Mouse (Mus musculus) hindbrain, embryonic 14.5 days (tissue): Measurements from ENCODE around the gene Pkdcc. TPM values are rescaled to one million over a fixed set of nuclear protein-coding genes. Genes with fewer than 3 reads are reported as not detected.

Experiments
- ATAC-seq: fragments of 200-750 bp; cut with Nextera tagmentation; 2 replicates; pipeline ENCODE4 v1.8.0; 2017; ENCODE audit warnings: moderate number of reproducible peaks, mild to moderate bottlenecking, moderate TSS enrichment, moderate library complexity; ENCODE audit not compliant: low FRiP score
- DNase-seq: peaks from one replicate; pipeline ENCODE4 v3.0.0-alpha.2; 2015; ENCODE audit warnings: low spot score
- H3K27ac ChIP-seq: fragments of 300-500 bp; sonication (generic); 2 replicates; pipeline ENCODE4 v1.5.1; 2014; ENCODE audit warnings: mild to moderate bottlenecking, moderate library complexity
- H3K27me3 ChIP-seq: fragments of 300-500 bp; sonication (generic); 2 replicates; pipeline ENCODE4 v1.6.1; 2014; ENCODE audit warnings: mild to moderate bottlenecking, low read length, mixed read lengths; ENCODE audit not compliant: control insufficient read depth, insufficient read depth
- H3K36me3 ChIP-seq: fragments of 300-500 bp; sonication (generic); replicated peaks from 2 replicates; pipeline ENCODE4 v1.6.1; 2014; ENCODE audit not compliant: control insufficient read depth, insufficient read depth
- H3K4me1 ChIP-seq: fragments of 300-500 bp; sonication (generic); replicated peaks from 2 replicates; pipeline ENCODE4 v1.6.1; 2014; ENCODE audit warnings: antibody characterized with exemption, low read length, mixed read lengths; ENCODE audit not compliant: control insufficient read depth, insufficient read depth
- H3K4me2 ChIP-seq: fragments of 300-500 bp; sonication (generic); replicated peaks from 2 replicates; pipeline ENCODE4 v1.6.1; 2014; ENCODE audit warnings: mild to moderate bottlenecking, moderate library complexity
- H3K4me3 ChIP-seq: fragments of 300-500 bp; sonication (generic); replicated peaks from 2 replicates; pipeline ENCODE4 v1.5.1; 2014; ENCODE audit warnings: mild to moderate bottlenecking, low read length
- H3K9ac ChIP-seq: fragments of 300-500 bp; sonication (generic); 2 replicates; pipeline ENCODE4 v1.6.1; 2014
- H3K9me3 ChIP-seq: fragments of 300-500 bp; sonication (generic); 2 replicates; pipeline ENCODE4 v1.6.1; 2016; ENCODE audit warnings: low read length; ENCODE audit not compliant: control insufficient read depth
- WGBS: fragments of 180-500 bp; shearing (Covaris S2); extraction: QIAGEN DNeasy Blood & Tissue Kit; methylation state at CpG from one replicate; pipeline ENCODE4 v1.1.7; 2014; 5-methylcytosine and 5-hydroxymethylcytosine counted together
- polyA plus RNA-seq: library from polyadenylated mRNA; unstranded; fragments of >200 nt; fragmentation: Nextera tagmentation; extraction: Ambion mirVana; gene quantifications from 2 replicates; pipeline ENCODE4 v1.2.1, GENCODE M21; 2014

Gene Pkdcc
- polyA plus RNA-seq = 5.5 and 7.5 TPM in 2 replicates

GRCm38 (mm10) chr17:83214674-83215528, at the start of gene Pkdcc:
Gene Pkdcc (plus strand): TSS chr17:83215292.
- peak within 1 kb of the TSS; percentile 95 for H3K9ac ChIP-seq
- H3K9me3 ChIP-seq = no peaks in the 10 kb centered on the region
- peaks cover 55% of the 10 kb centered on the region for H3K4me1 ChIP-seq
- 2% methylated on average over 40 of the region's 105 CpGs for WGBS
- H3K4me2 ChIP-seq = peak within 1 kb of the TSS; percentile 94
- ATAC-seq = peak; percentile 86
- H3K4me3 ChIP-seq = peak within 1 kb of the TSS; percentile 82
- peak within 1 kb of the TSS; percentile 88 for H3K27ac ChIP-seq
- peak; percentile 73 for DNase-seq
- H3K27me3 ChIP-seq = no peaks in the 10 kb centered on the region
- no peaks in the 10 kb centered on the region for H3K36me3 ChIP-seq

GRCm38 (mm10) chr17:83166195-83166594, 48.9 kb upstream of the Pkdcc start:
- H3K36me3 ChIP-seq = no peaks in the 10 kb centered on the region
- no peak overlapping the region for H3K27ac ChIP-seq
- H3K9me3 ChIP-seq = 0 out of 2 replicates have a peak, but pooled peaks cover 1% of the 10 kb centered on the region
- H3K4me3 ChIP-seq = no peak overlapping the region
- DNase-seq (no peak), ATAC-seq (no peak)
- peaks cover 9% of the 10 kb centered on the region; the same call in 1 of the 2 replicates for H3K4me1 ChIP-seq
- no peaks in the 10 kb centered on the region for H3K27me3 ChIP-seq
- whole genome bisulfite sequencing = 71% methylated on average over 5 of the region's 5 CpGs
- no peak overlapping the region for H3K4me2 ChIP-seq
- no peak overlapping the region for H3K9ac ChIP-seq

GRCm38 (mm10) chr17:83176146-83176545, 38.9 kb upstream of the Pkdcc start:
- no peak overlapping the region for H3K4me3 ChIP-seq
- H3K4me1 ChIP-seq = peaks cover 11% of the 10 kb centered on the region; the same call in 1 of the 2 replicates
- H3K4me2 ChIP-seq = no peak overlapping the region
- ATAC-seq (no peak), DNase-seq (no peak)
- no peaks in the 10 kb centered on the region for H3K27me3 ChIP-seq
- H3K9me3 ChIP-seq = 0 out of 2 replicates have a peak, but pooled peaks cover 12% of the 10 kb centered on the region
- H3K9ac ChIP-seq = no peak overlapping the region
- 95% methylated on average over 4 of the region's 4 CpGs for WGBS
- no peaks in the 10 kb centered on the region for H3K36me3 ChIP-seq
- no peak overlapping the region for H3K27ac ChIP-seq

- 47% methylated on average over 9 of the region's 9 CpGs for WGBS
- Histone ChIP-seq H3K36me3 (no peaks in the 10 kb centered on the region), H3K4me1 (peaks cover 11% of the 10 kb centered on the region; the same call in 1 of the 2 replicates), H3K27ac (no peak overlapping the region), H3K4me2 (no peak overlapping the region), H3K9me3 (no peaks in the 10 kb centered on the region), H3K27me3 (no peaks in the 10 kb centered on the region), H3K4me3 (no peak overlapping the region), H3K9ac (no peak overlapping the region)
- no peak for DNase-seq
- ATAC-seq = no peak
Measured at GRCm38 (mm10) chr17:83178483-83179150, 36.5 kb upstream of the Pkdcc start.

- no peaks in the 10 kb centered on the region for H3K36me3 ChIP-seq
- no peaks in the 10 kb centered on the region for H3K27me3 ChIP-seq
- DNase-seq = no peak
- no peak overlapping the region for H3K4me2 ChIP-seq
- H3K4me1 ChIP-seq = peaks cover 11% of the 10 kb centered on the region; the same call in 1 of the 2 replicates
- ATAC-seq = no peak
- H3K9ac ChIP-seq = no peak overlapping the region
- no peak overlapping the region for H3K27ac ChIP-seq
- H3K4me3 ChIP-seq = no peak overlapping the region
- no peaks in the 10 kb centered on the region for H3K9me3 ChIP-seq
- 35% methylated on average over 6 of the region's 6 CpGs for WGBS
Measured at GRCm38 (mm10) chr17:83179151-83179531, 36.0 kb upstream of the Pkdcc start.

GRCm38 (mm10) chr17:83179569-83179968, 35.5 kb upstream of the Pkdcc start:
- Histone ChIP-seq H3K4me1 (peaks cover 11% of the 10 kb centered on the region; the same call in 1 of the 2 replicates), H3K4me3 (no peak overlapping the region), H3K9me3 (no peaks in the 10 kb centered on the region), H3K9ac (no peak overlapping the region), H3K4me2 (no peak overlapping the region), H3K27me3 (no peaks in the 10 kb centered on the region), H3K27ac (no peak overlapping the region), H3K36me3 (no peaks in the 10 kb centered on the region)
- no peak for DNase-seq
- 63% methylated on average over 4 of the region's 4 CpGs for WGBS
- ATAC-seq = no peak

- no peak overlapping the region for H3K4me2 ChIP-seq
- no peaks in the 10 kb centered on the region for H3K27me3 ChIP-seq
- ATAC-seq (no peak), DNase-seq (no peak)
- H3K4me1 ChIP-seq = peaks cover 11% of the 10 kb centered on the region; the same call in 1 of the 2 replicates
- H3K9me3 ChIP-seq = no peaks in the 10 kb centered on the region
- H3K9ac ChIP-seq = no peak overlapping the region
- H3K27ac ChIP-seq = no peak overlapping the region
- 60% methylated on average over 7 of the region's 7 CpGs for WGBS
- H3K4me3 ChIP-seq = no peak overlapping the region
- H3K36me3 ChIP-seq = no peaks in the 10 kb centered on the region
Measured at GRCm38 (mm10) chr17:83181086-83181485, 34.0 kb upstream of the Pkdcc start.

GRCm38 (mm10) chr17:83181592-83181991, 33.5 kb upstream of the Pkdcc start:
- no peak overlapping the region for H3K27ac ChIP-seq
- ATAC-seq = no peak
- no peaks in the 10 kb centered on the region for H3K9me3 ChIP-seq
- H3K4me1 ChIP-seq = peaks cover 11% of the 10 kb centered on the region; the same call in 1 of the 2 replicates
- H3K4me3 ChIP-seq = no peak overlapping the region
- H3K4me2 ChIP-seq = no peak overlapping the region
- no peak for DNase-seq
- WGBS = 73% methylated on average over 7 of the region's 7 CpGs
- no peak overlapping the region for H3K9ac ChIP-seq
- no peaks in the 10 kb centered on the region for H3K27me3 ChIP-seq
- no peaks in the 10 kb centered on the region for H3K36me3 ChIP-seq

GRCm38 (mm10) chr17:83182061-83182664, 32.9 kb upstream of the Pkdcc start:
- no peaks in the 10 kb centered on the region for H3K9me3 ChIP-seq
- no peak overlapping the region for H3K27ac ChIP-seq
- H3K36me3 ChIP-seq = no peaks in the 10 kb centered on the region
- ATAC-seq (no peak), DNase-seq (no peak)
- H3K4me3 ChIP-seq = no peak overlapping the region
- H3K9ac ChIP-seq = no peak overlapping the region
- WGBS = 91% methylated on average over 8 of the region's 8 CpGs
- H3K27me3 ChIP-seq = no peaks in the 10 kb centered on the region
- H3K4me2 ChIP-seq = no peak overlapping the region
- H3K4me1 ChIP-seq = peaks cover 11% of the 10 kb centered on the region; the same call in 1 of the 2 replicates
